Mouse (Mus musculus) hindbrain, postnatal 0 days (tissue): Measurements from ENCODE around the gene Wdr77. TPM values are rescaled to one million over a fixed set of nuclear protein-coding genes. Genes with fewer than 3 reads are reported as not detected.

Experiments
- ATAC-seq: fragments of 200-750 bp; cut with Nextera tagmentation; 2 replicates; pipeline ENCODE4 v1.8.0; 2017; ENCODE audit warnings: mild to moderate bottlenecking, moderate TSS enrichment, moderate library complexity
- DNase-seq: peaks from one replicate; pipeline ENCODE4 v3.0.0-alpha.2; 2015; ENCODE audit warnings: low spot score
- H3K27ac ChIP-seq: fragments of 300-500 bp; sonication (generic); 2 replicates; pipeline ENCODE4 v1.5.1; 2014; ENCODE audit warnings: mild to moderate bottlenecking
- H3K27me3 ChIP-seq: fragments of 300-500 bp; sonication (generic); 2 replicates; pipeline ENCODE4 v1.6.1; 2014; ENCODE audit warnings: low read length, mixed read lengths; ENCODE audit not compliant: insufficient read depth
- H3K36me3 ChIP-seq: fragments of 300-500 bp; sonication (generic); 2 replicates; pipeline ENCODE4 v1.6.1; 2014; ENCODE audit warnings: low read length, mixed read lengths; ENCODE audit not compliant: insufficient read depth
- H3K4me1 ChIP-seq: fragments of 300-500 bp; sonication (generic); 2 replicates; pipeline ENCODE4 v1.6.1; 2014; ENCODE audit warnings: antibody characterized with exemption, low read length, mixed read lengths; ENCODE audit not compliant: insufficient read depth
- H3K4me2 ChIP-seq: fragments of 300-500 bp; sonication (generic); 2 replicates; pipeline ENCODE4 v1.6.1; 2014; ENCODE audit warnings: low read depth, mild to moderate bottlenecking, low read length, moderate library complexity, mixed read lengths
- H3K4me3 ChIP-seq: fragments of 300-500 bp; sonication (generic); 2 replicates; pipeline ENCODE4 v1.5.1; 2014; ENCODE audit warnings: low read length
- H3K9ac ChIP-seq: fragments of 300-500 bp; sonication (generic); replicated peaks from 2 replicates; pipeline ENCODE4 v1.6.1; 2014; ENCODE audit warnings: mild to moderate bottlenecking, low read length, moderate library complexity, mixed read lengths
- H3K9me3 ChIP-seq: fragments of 300-500 bp; sonication (generic); 2 replicates; pipeline ENCODE4 v1.6.1; 2016; ENCODE audit warnings: low read length, mixed read lengths
- CTCF ChIP-seq: IDR thresholded peaks from 2 replicates; pipeline ENCODE4 v1.5.1; 2016; ENCODE audit warnings: antibody characterized with exemption, control low read depth, low read depth
- WGBS: fragments of 180-500 bp; shearing (Covaris S2); extraction: QIAGEN DNeasy Blood & Tissue Kit; methylation state at CpG from one replicate; pipeline ENCODE4 v1.1.7; 2014; 5-methylcytosine and 5-hydroxymethylcytosine counted together
- polyA plus RNA-seq: library from polyadenylated mRNA; unstranded; fragments of >200 nt; fragmentation: Nextera tagmentation; extraction: Ambion mirVana; gene quantifications from 2 replicates; pipeline ENCODE4 v1.2.1, GENCODE M21; 2015
- total RNA-seq: library from RNA; depleted of rRNA; stranded (reverse); fragments of >200 nt; gene quantifications from 2 replicates; pipeline ENCODE4 v1.2.3, GENCODE M21; 2014

Gene Wdr77
- total and polyA plus RNA-seq, 2 experiments from 2014 or later, result 70.7 to 88.0 TPM

GRCm38 (mm10) chr3:105928781-105929180, 30.4 kb upstream of the Wdr77 start:
- Histone ChIP-seq H3K4me1 (no peaks in the 10 kb centered on the region), H3K9ac (no peak overlapping the region), H3K9me3 (no peaks in the 10 kb centered on the region), H3K4me3 (no peak overlapping the region), H3K27ac (no peak overlapping the region), H3K36me3 (no peaks in the 10 kb centered on the region), H3K4me2 (no peak overlapping the region), H3K27me3 (no peaks in the 10 kb centered on the region)
- WGBS, result 90% methylated on average over 6 of the region's 6 CpGs
- ATAC-seq (no peak), DNase-seq (no peak)
- no peak for TF ChIP-seq CTCF

GRCm38 (mm10) chr3:105929821-105930220, 29.3 kb upstream of the Wdr77 start:
- ATAC-seq (no peak), DNase-seq (no peak)
- no peak overlapping the region for H3K9ac ChIP-seq
- no peak overlapping the region for H3K4me3 ChIP-seq
- H3K4me1 ChIP-seq, result no peaks in the 10 kb centered on the region
- H3K9me3 ChIP-seq, result no peaks in the 10 kb centered on the region
- H3K27me3 ChIP-seq, result no peaks in the 10 kb centered on the region
- TF ChIP-seq CTCF, result no peak
- no peak overlapping the region for H3K27ac ChIP-seq
- 85% methylated on average over 7 of the region's 7 CpGs for WGBS
- no peak overlapping the region for H3K4me2 ChIP-seq
- H3K36me3 ChIP-seq, result no peaks in the 10 kb centered on the region

- Histone ChIP-seq H3K9me3 (no peaks in the 10 kb centered on the region), H3K27me3 (no peaks in the 10 kb centered on the region), H3K4me2 (no peak overlapping the region), H3K4me3 (no peak overlapping the region), H3K4me1 (no peaks in the 10 kb centered on the region), H3K36me3 (no peaks in the 10 kb centered on the region), H3K9ac (no peak overlapping the region), H3K27ac (no peak overlapping the region)
- no peak for ATAC-seq
- TF ChIP-seq CTCF, result no peak
- DNase-seq, result no peak
- WGBS, result 90% methylated on average over 2 of the region's 2 CpGs
Measured at GRCm38 (mm10) chr3:105931095-105931494, 28.1 kb upstream of the Wdr77 start.

- ATAC-seq (no peak), DNase-seq (no peak)
- Histone ChIP-seq H3K4me1 (no peaks in the 10 kb centered on the region), H3K9me3 (no peaks in the 10 kb centered on the region), H3K36me3 (no peaks in the 10 kb centered on the region), H3K27ac (no peak within 1 kb of the TSS), H3K4me3 (no peak within 1 kb of the TSS), H3K4me2 (no peak within 1 kb of the TSS), H3K9ac (no peak within 1 kb of the TSS), H3K27me3 (no peaks in the 10 kb centered on the region)
- WGBS, result 91% methylated on average over 8 of the region's 8 CpGs
- TF ChIP-seq CTCF, result no peak
Measured at GRCm38 (mm10) chr3:105932240-105933071, 26.7 kb upstream of the Wdr77 start, which contains the start of gene I830077J02Rik. I830077J02Rik (minus strand) TSS chr3:105932664.

GRCm38 (mm10) chr3:105933926-105934325, 25.2 kb upstream of the Wdr77 start:
- ATAC-seq, result no peak
- no peaks in the 10 kb centered on the region for H3K9me3 ChIP-seq
- H3K27ac ChIP-seq, result no peak overlapping the region
- 90% methylated on average over 6 of the region's 6 CpGs for WGBS
- no peaks in the 10 kb centered on the region for H3K27me3 ChIP-seq
- no peak overlapping the region for H3K4me2 ChIP-seq
- no peaks in the 10 kb centered on the region for H3K36me3 ChIP-seq
- H3K4me3 ChIP-seq, result no peak overlapping the region
- H3K4me1 ChIP-seq, result no peaks in the 10 kb centered on the region
- no peak for DNase-seq
- no peak overlapping the region for H3K9ac ChIP-seq
- TF ChIP-seq CTCF, result no peak

GRCm38 (mm10) chr3:105935033-105935432, 24.1 kb upstream of the Wdr77 start:
- DNase-seq, result peak; percentile 63
- 47% methylated on average over 5 of the region's 5 CpGs for WGBS

GRCm38 (mm10) chr3:105936111-105936510, 23.1 kb upstream of the Wdr77 start:
- DNase-seq (no peak), ATAC-seq (no peak)
- Histone ChIP-seq H3K36me3 (no peaks in the 10 kb centered on the region; the same call in 1 of the 2 replicates), H3K4me3 (no peak overlapping the region), H3K9me3 (no peaks in the 10 kb centered on the region), H3K4me1 (no peaks in the 10 kb centered on the region), H3K27me3 (no peaks in the 10 kb centered on the region), H3K27ac (no peak overlapping the region), H3K4me2 (no peak overlapping the region), H3K9ac (no peak overlapping the region)
- no peak for TF ChIP-seq CTCF
- 87% methylated on average over 4 of the region's 4 CpGs for WGBS

More at GRCm38 (mm10) chr3:105935033-105935432, 24.1 kb upstream of the Wdr77 start:
- Histone ChIP-seq H3K4me3 (no peak overlapping the region), H3K36me3 (no peaks in the 10 kb centered on the region), H3K9me3 (no peaks in the 10 kb centered on the region), H3K27ac (no peak overlapping the region), H3K9ac (no peak overlapping the region), H3K4me1 (no peaks in the 10 kb centered on the region), H3K4me2 (no peak overlapping the region), H3K27me3 (no peaks in the 10 kb centered on the region)
- no peak for ATAC-seq
- no peak for TF ChIP-seq CTCF
